Mouse (Mus musculus) G1E (cell line): ENCODE measurements around the gene Helb. TPM values are rescaled to one million over a fixed set of nuclear protein-coding genes. Genes with fewer than 3 reads are reported as not detected.

Source experiments
- ATAC-seq: 2 replicates; pipeline ENCODE4 v1.8.0; 2016; ENCODE audit warnings: mild to moderate bottlenecking; ENCODE audit not compliant: insufficient number of reproducible peaks, poor library complexity, low FRiP score, severe bottlenecking; ENCODE audit errors: extremely low read depth
- DNase-seq: peaks from one replicate; pipeline ENCODE4 v3.0.0; 2012; ENCODE audit warnings: low spot score
- H3K27me3 ChIP-seq: 2 replicates; pipeline ENCODE4 v1.6.1; 2012; ENCODE audit warnings: mild to moderate bottlenecking, low read length, inconsistent platforms; ENCODE audit not compliant: insufficient read depth
- H3K36me3 ChIP-seq: replicated peaks from 2 replicates; pipeline ENCODE3; 2012; ENCODE audit warnings: mild to moderate bottlenecking, inconsistent platforms
- H3K4me1 ChIP-seq: 2 replicates; pipeline ENCODE4 v1.6.1; 2012; ENCODE audit warnings: low read depth, low read length, inconsistent platforms, mixed read lengths; ENCODE audit not compliant: insufficient read depth
- H3K4me3 ChIP-seq: 2 replicates; pipeline ENCODE4 v1.5.1; 2012; ENCODE audit warnings: low read depth, mild to moderate bottlenecking, inconsistent platforms, low read length, moderate library complexity, mixed read lengths
- H3K9me3 ChIP-seq: replicated peaks from 2 replicates; pipeline ENCODE4 v1.6.1; 2012; ENCODE audit warnings: inconsistent platforms
- CTCF ChIP-seq: IDR thresholded peaks from 2 replicates; pipeline ENCODE4 v1.5.1; 2012; ENCODE audit warnings: low read depth, low read length, inconsistent platforms, mixed read lengths
- GATA1 ChIP-seq: IDR thresholded peaks from 2 replicates; pipeline ENCODE4 v1.6.1; 2012; ENCODE audit warnings: borderline replicate concordance, low read length, inconsistent platforms, mixed read lengths
- GATA2 ChIP-seq: IDR thresholded peaks from 2 replicates; pipeline ENCODE4 v1.6.1; 2012; ENCODE audit warnings: low read depth, low read length, inconsistent platforms, borderline replicate concordance
- POLR2AphosphoS5 ChIP-seq: IDR thresholded peaks from 2 replicates; pipeline ENCODE4 v1.6.1; 2012; ENCODE audit warnings: low read depth, low read length, inconsistent platforms; ENCODE audit not compliant: insufficient replicate concordance
- TAL1 ChIP-seq: conservative IDR thresholded peaks from 2 replicates; pipeline ENCODE4 v1.6.1; 2012; ENCODE audit warnings: low read depth, low read length, inconsistent platforms, mixed read lengths
- polyA plus RNA-seq: library from polyadenylated mRNA; stranded (reverse); fragments of >175 nt; gene quantifications from 2 replicates; pipeline ENCODE4 v1.2.3, GENCODE M21; 2012
- total RNA-seq, 2 experiments: library from RNA; stranded (forward) in 1 of 2; stranded (reverse) in 1 of 2; fragments of 200-1000 nt in 1 of 2; fragments of >200 nt in 1 of 2; fragmentation: Nextera tagmentation in 1 of 2; gene quantifications; 2 replicates each; pipeline ENCODE4 v1.2.3; 2014 to 2017

The Helb gene
- total and polyA plus RNA-seq, 3 experiments = 16.4 to 58.5 (median 51.0) TPM

GRCm38 (mm10) chr10:120136020-120136562, 23.3 kb upstream of the Helb start:
- peaks cover 30% of the 10 kb centered on the region for H3K4me1 ChIP-seq
- H3K36me3 ChIP-seq = no peaks in the 10 kb centered on the region
- no peaks in the 10 kb centered on the region for H3K27me3 ChIP-seq
- H3K9me3 ChIP-seq = no peaks in the 10 kb centered on the region
- no peak for TF ChIP-seq GATA1
- TF ChIP-seq GATA2 = no peak
- TF ChIP-seq TAL1 = no peak
- ATAC-seq (no peak), DNase-seq (no peak)
- no peak overlapping the region for H3K4me3 ChIP-seq

GRCm38 (mm10) chr10:120133697-120134096, 20.9 kb upstream of the Helb start:
- no peaks in the 10 kb centered on the region for H3K9me3 ChIP-seq
- H3K27me3 ChIP-seq = no peaks in the 10 kb centered on the region; the same call in 1 of the 2 replicates
- TF ChIP-seq CTCF = no peak
- TF ChIP-seq TAL1 = no peak
- TF ChIP-seq POLR2AphosphoS5 = no peak
- TF ChIP-seq GATA2 = no peak
- TF ChIP-seq GATA1 = no peak
- H3K36me3 ChIP-seq = no peaks in the 10 kb centered on the region
- H3K4me3 ChIP-seq = no peak overlapping the region
- ATAC-seq (no peak), DNase-seq (no peak)
- peaks cover 15% of the 10 kb centered on the region for H3K4me1 ChIP-seq

GRCm38 (mm10) chr10:120130621-120131020, 17.8 kb upstream of the Helb start:
- Histone ChIP-seq H3K4me1 (peaks cover 14% of the 10 kb centered on the region), H3K27me3 (peaks cover 8% of the 10 kb centered on the region), H3K9me3 (no peaks in the 10 kb centered on the region), H3K4me3 (no peak overlapping the region), H3K36me3 (no peaks in the 10 kb centered on the region)
- TF ChIP-seq GATA2 = no peak
- peak; percentile 42 for TF ChIP-seq CTCF
- no peak for TF ChIP-seq TAL1
- TF ChIP-seq POLR2AphosphoS5 = no peak
- no peak for TF ChIP-seq GATA1
- ATAC-seq = peak; percentile 26; the same call in 1 of the 2 replicates
- no peak for DNase-seq

- Histone ChIP-seq H3K9me3 (no peaks in the 10 kb centered on the region), H3K4me3 (no peak overlapping the region), H3K27me3 (peaks cover 8% of the 10 kb centered on the region), H3K36me3 (no peaks in the 10 kb centered on the region), H3K4me1 (peaks cover 11% of the 10 kb centered on the region)
- ATAC-seq (no peak), DNase-seq (no peak)
- TF ChIP-seq CTCF (no peak), TAL1 (no peak), GATA2 (no peak), POLR2AphosphoS5 (no peak), GATA1 (no peak)
Measured at GRCm38 (mm10) chr10:120128601-120129277, 16.0 kb upstream of the Helb start.

- DNase-seq (no peak), ATAC-seq (no peak)
- no peaks in the 10 kb centered on the region for H3K9me3 ChIP-seq
- H3K4me3 ChIP-seq = no peak overlapping the region
- H3K4me1 ChIP-seq = 0 out of 2 replicates have a peak, but pooled peaks cover 2% of the 10 kb centered on the region
- TF ChIP-seq GATA2 = no peak
- TF ChIP-seq POLR2AphosphoS5 = no peak
- no peak for TF ChIP-seq TAL1
- no peak for TF ChIP-seq CTCF
- TF ChIP-seq GATA1 = no peak
- H3K36me3 ChIP-seq = no peaks in the 10 kb centered on the region
- H3K27me3 ChIP-seq = peaks cover 8% of the 10 kb centered on the region
Measured at GRCm38 (mm10) chr10:120125465-120125857, 12.7 kb upstream of the Helb start.

- H3K27me3 ChIP-seq = peaks cover 8% of the 10 kb centered on the region
- no peaks in the 10 kb centered on the region for H3K9me3 ChIP-seq
- DNase-seq (peak; percentile 34), ATAC-seq (peak; percentile 72)
- no peaks in the 10 kb centered on the region for H3K36me3 ChIP-seq
- 0 out of 2 replicates have a peak, but pooled peaks cover 2% of the 10 kb centered on the region for H3K4me1 ChIP-seq
- H3K4me3 ChIP-seq = no peak overlapping the region
- no peak for TF ChIP-seq GATA1
- TF ChIP-seq CTCF = peak; percentile 88
Measured at GRCm38 (mm10) chr10:120124801-120125464, 12.1 kb upstream of the Helb start.
